Mouse (Mus musculus) embryonic facial prominence, embryonic 13.5 days (tissue): ENCODE measurements at regions not wholly inside any gene's neighbourhood (a gene's known extent, or its start where the extent isn't known, plus 50 kb on each side); places are given as distances from the start of the nearest gene placed in this dataset.

Source experiments
- ATAC-seq: fragments of 200-750 bp; cut with Nextera tagmentation; 2 replicates; pipeline ENCODE4 v1.8.0; 2017; ENCODE audit warnings: low read depth; ENCODE audit not compliant: insufficient number of reproducible peaks, insufficient read depth, low FRiP score, low TSS enrichment
- H3K27ac ChIP-seq: fragments of 300-500 bp; sonication (generic); 2 replicates; pipeline ENCODE4 v1.5.1; 2015; ENCODE audit warnings: moderate library complexity, mild to moderate bottlenecking, inconsistent platforms
- H3K27me3 ChIP-seq: fragments of 300-500 bp; sonication (generic); 2 replicates; pipeline ENCODE4 v1.6.1; 2015; ENCODE audit warnings: mild to moderate bottlenecking, inconsistent platforms
- H3K36me3 ChIP-seq: fragments of 300-500 bp; sonication (generic); 2 replicates; pipeline ENCODE4 v1.6.1; 2015; ENCODE audit warnings: mild to moderate bottlenecking, inconsistent platforms
- H3K4me1 ChIP-seq: fragments of 300-500 bp; sonication (generic); 2 replicates; pipeline ENCODE4 v1.6.1; 2015; ENCODE audit warnings: inconsistent platforms
- H3K4me2 ChIP-seq: fragments of 300-500 bp; sonication (generic); 2 replicates; pipeline ENCODE4 v1.6.1; 2015; ENCODE audit warnings: moderate library complexity, mild to moderate bottlenecking, inconsistent platforms
- H3K4me3 ChIP-seq: fragments of 300-500 bp; sonication (generic); 2 replicates; pipeline ENCODE4 v1.5.1; 2015; ENCODE audit warnings: mild to moderate bottlenecking, inconsistent platforms
- H3K9ac ChIP-seq: fragments of 300-500 bp; sonication (generic); 2 replicates; pipeline ENCODE4 v1.6.1; 2015; ENCODE audit warnings: mild to moderate bottlenecking, inconsistent platforms
- H3K9me3 ChIP-seq: fragments of 300-500 bp; sonication (generic); 2 replicates; pipeline ENCODE4 v1.6.1; 2016; ENCODE audit warnings: inconsistent platforms
- WGBS: fragments of 180-500 bp; shearing (Covaris S2); methylation state at CpG from one replicate; pipeline ENCODE4 v1.1.7; 2015; ENCODE audit warnings: mixed read lengths; 5-methylcytosine and 5-hydroxymethylcytosine counted together

GRCm38 (mm10) chr15:61308936-61309335 lies 386.1 kb upstream of the A1bg start:
- Histone ChIP-seq H3K27ac (no peak overlapping the region), H3K9ac (no peak overlapping the region), H3K4me2 (no peak overlapping the region), H3K4me3 (no peak overlapping the region), H3K4me1 (no peaks in the 10 kb centered on the region), H3K9me3 (no peaks in the 10 kb centered on the region), H3K27me3 (no peaks in the 10 kb centered on the region), H3K36me3 (no peaks in the 10 kb centered on the region)
- no peak for ATAC-seq
- WGBS = 86% methylated on average over 4 of the region's 4 CpGs

GRCm38 (mm10) chr15:61304546-61304945 lies 381.7 kb upstream of the A1bg start:
- no peak for ATAC-seq
- H3K9ac ChIP-seq = no peak overlapping the region
- no peak overlapping the region for H3K27ac ChIP-seq
- H3K4me1 ChIP-seq = no peaks in the 10 kb centered on the region
- H3K4me3 ChIP-seq = no peak overlapping the region
- no peak overlapping the region for H3K4me2 ChIP-seq
- no peaks in the 10 kb centered on the region for H3K27me3 ChIP-seq
- H3K36me3 ChIP-seq = no peaks in the 10 kb centered on the region
- no peaks in the 10 kb centered on the region for H3K9me3 ChIP-seq
- WGBS = 78% methylated on average over 3 of the region's 3 CpGs

- no peak overlapping the region for H3K4me2 ChIP-seq
- no peak overlapping the region for H3K27ac ChIP-seq
- H3K4me3 ChIP-seq = no peak overlapping the region
- no peaks in the 10 kb centered on the region for H3K4me1 ChIP-seq
- H3K27me3 ChIP-seq = no peaks in the 10 kb centered on the region
- H3K36me3 ChIP-seq = no peaks in the 10 kb centered on the region
- no peak overlapping the region for H3K9ac ChIP-seq
- ATAC-seq = no peak
- WGBS = 72% methylated on average over 6 of the region's 6 CpGs
- H3K9me3 ChIP-seq = no peaks in the 10 kb centered on the region
These were observed 377.0 kb upstream of the A1bg start for GRCm38 (mm10) chr15:61299796-61300195.

- 82% methylated on average over 5 of the region's 5 CpGs for WGBS
- H3K36me3 ChIP-seq = no peaks in the 10 kb centered on the region
- ATAC-seq = no peak
These were observed 374.8 kb upstream of the A1bg start for GRCm38 (mm10) chr15:61297447-61298208.

GRCm38 (mm10) chr15:61294616-61295015 lies 371.8 kb upstream of the A1bg start:
- Histone ChIP-seq H3K9ac (no peak overlapping the region), H3K27me3 (no peaks in the 10 kb centered on the region), H3K36me3 (no peaks in the 10 kb centered on the region), H3K4me1 (no peaks in the 10 kb centered on the region), H3K27ac (no peak overlapping the region), H3K9me3 (no peaks in the 10 kb centered on the region), H3K4me3 (no peak overlapping the region), H3K4me2 (no peak overlapping the region)
- 75% methylated on average over 2 of the region's 2 CpGs for WGBS
- ATAC-seq = no peak

More at GRCm38 (mm10) chr15:61297447-61298208, 374.8 kb upstream of the A1bg start:
- H3K4me3 ChIP-seq = no peak overlapping the region
- no peak overlapping the region for H3K9ac ChIP-seq
- H3K9me3 ChIP-seq = no peaks in the 10 kb centered on the region
- no peaks in the 10 kb centered on the region for H3K4me1 ChIP-seq
- no peak overlapping the region for H3K4me2 ChIP-seq
- no peaks in the 10 kb centered on the region for H3K27me3 ChIP-seq
- H3K27ac ChIP-seq = no peak overlapping the region

- no peaks in the 10 kb centered on the region for H3K27me3 ChIP-seq
- H3K4me3 ChIP-seq = no peak overlapping the region
- H3K36me3 ChIP-seq = no peaks in the 10 kb centered on the region
- H3K27ac ChIP-seq = no peak overlapping the region; the same call in 1 of the 2 replicates
- H3K9ac ChIP-seq = no peak overlapping the region
- WGBS = 72% methylated on average over 4 of the region's 4 CpGs
- no peak overlapping the region for H3K4me2 ChIP-seq
- H3K9me3 ChIP-seq = no peaks in the 10 kb centered on the region
- H3K4me1 ChIP-seq = no peaks in the 10 kb centered on the region
- no peak for ATAC-seq
These were observed 371.3 kb upstream of the A1bg start for GRCm38 (mm10) chr15:61294131-61294530.

GRCm38 (mm10) chr15:61268766-61269165 lies 346.0 kb upstream of the A1bg start:
- ATAC-seq = no peak
- H3K27me3 ChIP-seq = no peaks in the 10 kb centered on the region

GRCm38 (mm10) chr15:61259047-61259446 lies 336.2 kb upstream of the A1bg start:
- no peaks in the 10 kb centered on the region for H3K36me3 ChIP-seq
- no peak for ATAC-seq
- 77% methylated on average over 2 of the region's 2 CpGs for WGBS

More at GRCm38 (mm10) chr15:61268766-61269165, 346.0 kb upstream of the A1bg start:
- 37% methylated on average over 4 of the region's 4 CpGs for WGBS
- Histone ChIP-seq H3K4me3 (no peak overlapping the region), H3K9ac (no peak overlapping the region), H3K9me3 (no peaks in the 10 kb centered on the region), H3K27ac (no peak overlapping the region), H3K4me2 (no peak overlapping the region), H3K4me1 (no peaks in the 10 kb centered on the region), H3K36me3 (no peaks in the 10 kb centered on the region)

GRCm38 (mm10) chr15:61244511-61244910 lies 321.7 kb upstream of the A1bg start:
- peaks cover 17% of the 10 kb centered on the region for H3K4me1 ChIP-seq
- ATAC-seq = no peak
- H3K9me3 ChIP-seq = no peaks in the 10 kb centered on the region
- 65% methylated on average over 2 of the region's 2 CpGs for WGBS
- H3K9ac ChIP-seq = no peak overlapping the region
- H3K36me3 ChIP-seq = no peaks in the 10 kb centered on the region
- no peaks in the 10 kb centered on the region for H3K27me3 ChIP-seq
- H3K4me2 ChIP-seq = no peak overlapping the region
- H3K4me3 ChIP-seq = no peak overlapping the region
- H3K27ac ChIP-seq = no peak overlapping the region

More at GRCm38 (mm10) chr15:61259047-61259446, 336.2 kb upstream of the A1bg start:
- no peak overlapping the region for H3K4me3 ChIP-seq
- H3K9ac ChIP-seq = no peak overlapping the region
- no peaks in the 10 kb centered on the region for H3K4me1 ChIP-seq
- no peaks in the 10 kb centered on the region for H3K27me3 ChIP-seq
- H3K27ac ChIP-seq = no peak overlapping the region
- no peak overlapping the region for H3K4me2 ChIP-seq
- H3K9me3 ChIP-seq = no peaks in the 10 kb centered on the region

GRCm38 (mm10) chr15:61242161-61242681 lies 319.4 kb upstream of the A1bg start:
- H3K9ac ChIP-seq = no peak overlapping the region
- no peak overlapping the region for H3K4me2 ChIP-seq
- no peaks in the 10 kb centered on the region for H3K9me3 ChIP-seq
- no peaks in the 10 kb centered on the region for H3K27me3 ChIP-seq
- H3K4me3 ChIP-seq = no peak overlapping the region
- H3K4me1 ChIP-seq = peaks cover 28% of the 10 kb centered on the region
- no peak for ATAC-seq
- H3K27ac ChIP-seq = no peak overlapping the region
- no peaks in the 10 kb centered on the region for H3K36me3 ChIP-seq
- 62% methylated on average over 2 of the region's 2 CpGs for WGBS

- Histone ChIP-seq H3K4me2 (no peak overlapping the region), H3K27me3 (no peaks in the 10 kb centered on the region), H3K36me3 (no peaks in the 10 kb centered on the region), H3K4me3 (no peak overlapping the region), H3K9ac (no peak overlapping the region), H3K4me1 (peaks cover 28% of the 10 kb centered on the region), H3K9me3 (no peaks in the 10 kb centered on the region), H3K27ac (0 out of 2 replicates have a peak overlapping the region, but pooled peaks have one; percentile 11)
- whole genome bisulfite sequencing = 86% methylated on average over 1 of the region's 1 CpGs
- no peak for ATAC-seq
These were observed 318.9 kb upstream of the A1bg start for GRCm38 (mm10) chr15:61241741-61242140.

GRCm38 (mm10) chr15:61240344-61240743 lies 317.5 kb upstream of the A1bg start:
- Histone ChIP-seq H3K4me3 (no peak overlapping the region), H3K4me2 (peak overlapping the region; percentile 34; the same call in 1 of the 2 replicates), H3K27me3 (no peaks in the 10 kb centered on the region), H3K36me3 (no peaks in the 10 kb centered on the region), H3K27ac (peak overlapping the region; percentile 72; the same call in 1 of the 2 replicates), H3K9ac (no peak overlapping the region), H3K9me3 (no peaks in the 10 kb centered on the region), H3K4me1 (peaks cover 28% of the 10 kb centered on the region)
- ATAC-seq = no peak
